Mouse (Mus musculus): ENCODE measurements around the gene Gm21983. TPM values are rescaled to one million over a fixed set of nuclear protein-coding genes. Genes with fewer than 3 reads are reported as not detected.

Gene Gm21983
- polyA plus RNA-seq, 1 experiment from 2014 or later: not detected

GRCm38 (mm10) chr7:27180036-27180435 lies 850 bp downstream of the Gm21983 start:
- WGBS: 51% methylated on average over 5 of the region's 5 CpGs
- Histone ChIP-seq H3K9ac (no peak overlapping the region), H3K27me3 (no peaks in the 10 kb centered on the region), H3K4me2 (no peak overlapping the region), H3K4me1 (peaks cover 18% of the 10 kb centered on the region), H3K4me3 (no peak overlapping the region), H3K36me3 (ENCODE audit: poor library complexity, severe bottlenecking) (peaks cover 28% of the 10 kb centered on the region), H3K9me3 (replicated peaks) (no peaks in the 10 kb centered on the region), H3K27ac (no peak overlapping the region)
- ATAC-seq: no peak

GRCm38 (mm10) chr7:27179217-27179918 lies 1.5 kb downstream of the Gm21983 start:
- WGBS: 50% methylated on average over 16 of the region's 16 CpGs
- H3K36me3 ChIP-seq (ENCODE audit: poor library complexity, severe bottlenecking): peaks cover 28% of the 10 kb centered on the region
- ATAC-seq: no peak; the same call in 1 of the 2 replicates
- no peaks in the 10 kb centered on the region for H3K27me3 ChIP-seq
- peak overlapping the region; percentile 78 for H3K27ac ChIP-seq
- peak overlapping the region; percentile 56 for H3K4me2 ChIP-seq
- peak overlapping the region; percentile 61 for H3K4me3 ChIP-seq
- H3K4me1 ChIP-seq: peaks cover 18% of the 10 kb centered on the region
- H3K9ac ChIP-seq: peak overlapping the region; percentile 57
- H3K9me3 ChIP-seq (replicated peaks): no peaks in the 10 kb centered on the region

GRCm38 (mm10) chr7:27178324-27179216 lies 2.3 kb downstream of the Gm21983 start, which contains the start of gene Rab4b:
TSS of gene Rab4b (minus strand) at chr7:27178896.
- Histone ChIP-seq H3K4me2 (peak within 1 kb of the TSS; percentile 56), H3K4me1 (peaks cover 18% of the 10 kb centered on the region), H3K4me3 (peak within 1 kb of the TSS; percentile 61), H3K27me3 (no peaks in the 10 kb centered on the region), H3K9me3 (replicated peaks) (no peaks in the 10 kb centered on the region), H3K9ac (peak within 1 kb of the TSS; percentile 57), H3K27ac (peak within 1 kb of the TSS; percentile 85), H3K36me3 (ENCODE audit: poor library complexity, severe bottlenecking) (peaks cover 29% of the 10 kb centered on the region)
- peak; percentile 98 for ATAC-seq
- under 1% methylated on average over 51 of the region's 53 CpGs for WGBS

- ATAC-seq: no peak; the same call in 1 of the 2 replicates
- H3K4me3 ChIP-seq: peak overlapping the region; percentile 61
- no peaks in the 10 kb centered on the region for H3K27me3 ChIP-seq
- peak overlapping the region; percentile 85 for H3K27ac ChIP-seq
- H3K36me3 ChIP-seq (ENCODE audit: poor library complexity, severe bottlenecking): peaks cover 29% of the 10 kb centered on the region
- peak overlapping the region; percentile 56 for H3K4me2 ChIP-seq
- WGBS: 21% methylated on average over 4 of the region's 4 CpGs
- H3K9ac ChIP-seq: peak overlapping the region; percentile 54
- no peaks in the 10 kb centered on the region for H3K9me3 ChIP-seq (replicated peaks)
- H3K4me1 ChIP-seq: peaks cover 18% of the 10 kb centered on the region
These were observed 3.0 kb downstream of the Gm21983 start for GRCm38 (mm10) chr7:27177942-27178323.

- H3K9me3 ChIP-seq (replicated peaks): no peaks in the 10 kb centered on the region
- H3K4me3 ChIP-seq: no peak overlapping the region
- H3K36me3 ChIP-seq (ENCODE audit: poor library complexity, severe bottlenecking): peaks cover 51% of the 10 kb centered on the region
- H3K27ac ChIP-seq: no peak overlapping the region
- peaks cover 14% of the 10 kb centered on the region for H3K4me1 ChIP-seq
- 93% methylated on average over 7 of the region's 7 CpGs for WGBS
- H3K9ac ChIP-seq: no peak overlapping the region
- no peak for ATAC-seq
- H3K4me2 ChIP-seq: no peak overlapping the region
- no peaks in the 10 kb centered on the region for H3K27me3 ChIP-seq
These were observed 6.0 kb downstream of the Gm21983 start for GRCm38 (mm10) chr7:27174896-27175295.

GRCm38 (mm10) chr7:27174496-27174895 lies 6.4 kb downstream of the Gm21983 start:
- peaks cover 51% of the 10 kb centered on the region for H3K36me3 ChIP-seq (ENCODE audit: poor library complexity, severe bottlenecking)
- 93% methylated on average over 15 of the region's 15 CpGs for WGBS
- ATAC-seq: no peak

GRCm38 (mm10) chr7:27170981-27171380 lies 9.9 kb downstream of the Gm21983 start:
- peaks cover 51% of the 10 kb centered on the region for H3K36me3 ChIP-seq (ENCODE audit: poor library complexity, severe bottlenecking)
- no peaks in the 10 kb centered on the region for H3K27me3 ChIP-seq
- no peak overlapping the region; the same call in 1 of the 2 replicates for H3K9ac ChIP-seq
- WGBS: 91% methylated on average over 3 of the region's 3 CpGs
- ATAC-seq: no peak
- H3K4me3 ChIP-seq: no peak overlapping the region
- H3K27ac ChIP-seq: no peak overlapping the region
- H3K9me3 ChIP-seq (replicated peaks): no peaks in the 10 kb centered on the region
- peaks cover 9% of the 10 kb centered on the region for H3K4me1 ChIP-seq
- no peak overlapping the region for H3K4me2 ChIP-seq

More at GRCm38 (mm10) chr7:27174496-27174895, 6.4 kb downstream of the Gm21983 start:
- Histone ChIP-seq H3K9ac (no peak overlapping the region), H3K9me3 (replicated peaks) (no peaks in the 10 kb centered on the region), H3K27ac (no peak overlapping the region), H3K27me3 (no peaks in the 10 kb centered on the region), H3K4me1 (peaks cover 12% of the 10 kb centered on the region), H3K4me2 (no peak overlapping the region), H3K4me3 (no peak overlapping the region)

GRCm38 (mm10) chr7:27168371-27168770 lies 12.5 kb downstream of the Gm21983 start:
- no peaks in the 10 kb centered on the region for H3K9me3 ChIP-seq (replicated peaks)
- H3K9ac ChIP-seq: no peak overlapping the region
- peaks cover 47% of the 10 kb centered on the region for H3K36me3 ChIP-seq (ENCODE audit: poor library complexity, severe bottlenecking)
- H3K4me2 ChIP-seq: no peak overlapping the region
- no peak for ATAC-seq
- 89% methylated on average over 5 of the region's 5 CpGs for WGBS
- peaks cover 34% of the 10 kb centered on the region for H3K4me1 ChIP-seq
- H3K27ac ChIP-seq: no peak overlapping the region
- H3K27me3 ChIP-seq: no peaks in the 10 kb centered on the region
- no peak overlapping the region for H3K4me3 ChIP-seq

GRCm38 (mm10) chr7:27167475-27168094 lies 13.3 kb downstream of the Gm21983 start:
- Histone ChIP-seq H3K4me3 (peak overlapping the region; percentile 78), H3K36me3 (ENCODE audit: poor library complexity, severe bottlenecking) (peaks cover 47% of the 10 kb centered on the region), H3K27me3 (no peaks in the 10 kb centered on the region), H3K9ac (peak overlapping the region; percentile 86), H3K4me1 (peaks cover 42% of the 10 kb centered on the region), H3K4me2 (peak overlapping the region; percentile 86), H3K9me3 (replicated peaks) (no peaks in the 10 kb centered on the region), H3K27ac (peak overlapping the region; percentile 97)
- ATAC-seq: peak; percentile 1; the same call in 1 of the 2 replicates
- WGBS: 73% methylated on average over 11 of the region's 11 CpGs

GRCm38 (mm10) chr7:27166614-27167474 lies 14.0 kb downstream of the Gm21983 start, which contains the start of gene Egln2:
TSS of gene Egln2 (minus strand) at chr7:27166802.
- Histone ChIP-seq H3K9ac (peak within 1 kb of the TSS; percentile 86), H3K36me3 (ENCODE audit: poor library complexity, severe bottlenecking) (peaks cover 46% of the 10 kb centered on the region), H3K4me3 (peak within 1 kb of the TSS; percentile 78), H3K27me3 (no peaks in the 10 kb centered on the region), H3K4me2 (peak within 1 kb of the TSS; percentile 86), H3K27ac (peak within 1 kb of the TSS; percentile 97), H3K4me1 (peaks cover 49% of the 10 kb centered on the region), H3K9me3 (replicated peaks) (no peaks in the 10 kb centered on the region)
- WGBS: 1% methylated on average over 60 of the region's 61 CpGs
- ATAC-seq: peak; percentile 87

- Histone ChIP-seq H3K4me3 (peak overlapping the region; percentile 78), H3K4me1 (peaks cover 55% of the 10 kb centered on the region), H3K27me3 (no peaks in the 10 kb centered on the region), H3K9ac (peak overlapping the region; percentile 86), H3K27ac (peak overlapping the region; percentile 97), H3K4me2 (peak overlapping the region; percentile 86), H3K36me3 (ENCODE audit: poor library complexity, severe bottlenecking) (peaks cover 47% of the 10 kb centered on the region), H3K9me3 (replicated peaks) (no peaks in the 10 kb centered on the region)
- under 1% methylated on average over 43 of the region's 43 CpGs for WGBS
- ATAC-seq: peak; percentile 58
These were observed 14.7 kb downstream of the Gm21983 start for GRCm38 (mm10) chr7:27166229-27166613.

Measured in forebrain, embryonic 13.5 days (tissue).